Mouse (Mus musculus) erythroblast, embryonic 14.5 days (primary cell): ENCODE results near the gene Prr14l.
"Not testable (repeated sequence)": the region's sequence is repeated elsewhere in the genome, so short reads cannot be mapped to it uniquely, and the experiment has no call there.

Experiments used
- GATA1 ChIP-seq: IDR thresholded peaks from 2 replicates; pipeline ENCODE4 v1.6.1; 2012; ENCODE audit warnings: low read length, inconsistent platforms, mixed read lengths
- TAL1 ChIP-seq: IDR thresholded peaks from 3 replicates; pipeline ENCODE4 v1.6.1; 2012; ENCODE audit warnings: low read length, inconsistent platforms, mixed read lengths

- TF ChIP-seq GATA1, TAL1: not testable (repeated sequence)
Measured at GRCm38 (mm10) chr5:32760352-32760751, 93.7 kb downstream of the Prr14l start.
